Mouse (Mus musculus) v-Abl transformed pro-B cells (cell line): ENCODE results near the gene Cxcr2.

Experiments
- in situ Hi-C, 2 experiments: fragments of 400-800 bp; cut with MboI; formaldehyde crosslinking; loops; one replicate each; pipeline ENCODE4 v1.15.1; 2025; ENCODE audit not compliant: unreplicated experiment in 2 of 2

Cxcr2 gene

DNA sequence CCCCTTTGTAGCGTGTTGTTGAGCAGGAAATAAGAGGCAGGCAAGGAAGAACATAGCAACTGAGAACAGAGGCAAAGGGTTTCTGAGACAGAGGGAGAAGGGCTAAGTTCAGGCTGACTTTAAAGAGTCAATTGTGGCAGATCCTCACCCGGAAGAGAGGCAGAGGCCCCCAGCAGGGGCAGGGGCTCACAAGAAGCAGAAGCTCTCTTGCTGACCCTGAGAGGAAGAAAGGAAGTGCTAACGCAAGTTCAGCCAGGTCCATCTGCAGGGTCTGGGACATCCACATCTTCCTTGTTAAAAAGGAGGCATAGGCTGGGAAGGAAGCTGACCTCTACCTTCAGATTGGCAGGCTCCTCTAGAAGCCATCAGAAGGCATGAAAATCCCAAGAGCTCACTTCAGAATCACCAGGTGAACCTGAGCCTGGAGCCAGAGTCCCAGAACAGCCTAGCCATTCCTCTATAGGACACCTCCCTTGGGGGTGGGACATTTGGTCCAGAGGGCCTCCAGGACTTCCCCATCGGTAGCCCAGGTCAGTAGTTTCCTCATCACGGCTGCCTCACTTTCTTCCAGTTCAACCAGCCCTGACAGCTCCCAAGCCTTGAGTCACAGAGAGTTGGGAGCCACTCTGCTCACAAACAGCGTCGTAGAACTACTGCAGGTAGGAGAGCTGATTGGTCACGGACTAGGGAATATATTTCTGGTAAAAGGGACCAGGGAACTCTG is at the start of gene Cxcr2:
Gene Cxcr2 (plus strand): TSS at position 529 of the 724 bp plus-strand sequence.
- in situ Hi-C loops: no loop called here

DNA sequence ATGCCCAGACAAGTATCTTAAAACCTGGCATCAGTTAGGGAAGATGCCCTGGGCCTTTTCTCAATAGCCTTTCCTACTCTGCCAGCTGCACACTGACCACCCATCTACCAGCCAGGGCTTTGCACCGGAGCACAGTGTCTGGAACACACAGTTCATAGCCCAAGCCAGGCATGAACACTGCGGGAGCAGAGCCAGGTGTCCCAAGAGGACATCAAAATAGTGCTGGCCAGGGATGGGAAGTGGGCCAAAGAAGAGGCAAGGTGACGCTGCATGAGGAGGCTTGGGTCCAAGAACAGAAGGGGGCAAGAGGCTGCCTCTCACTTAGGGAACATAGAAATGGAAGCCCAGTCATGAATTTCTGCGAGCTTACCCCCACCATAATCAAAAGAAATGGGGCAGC is 48.1 kb upstream of the Cxcr2 start:
- in situ Hi-C loops: no loop called here

DNA sequence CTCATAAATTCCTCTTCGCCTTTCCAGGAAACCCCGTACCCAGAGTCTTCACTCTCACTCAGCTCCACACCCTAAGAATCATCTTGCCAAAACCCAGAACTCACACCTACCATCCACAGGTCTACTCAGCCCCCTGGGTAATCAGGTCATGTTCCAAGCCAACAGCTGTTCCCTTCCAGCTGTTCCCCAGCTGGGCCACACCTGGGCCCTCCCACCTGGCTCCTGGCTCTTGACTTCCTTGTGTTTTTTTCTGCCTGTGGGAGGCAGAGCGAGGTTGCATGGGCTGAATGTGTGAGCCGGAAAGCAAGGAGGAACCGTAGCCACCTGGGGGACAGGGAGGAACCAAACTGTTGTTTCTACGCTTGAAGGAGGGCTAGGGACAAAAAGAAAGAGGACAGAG is 47.6 kb upstream of the Cxcr2 start:
- in situ Hi-C loops: no loop called here

DNA sequence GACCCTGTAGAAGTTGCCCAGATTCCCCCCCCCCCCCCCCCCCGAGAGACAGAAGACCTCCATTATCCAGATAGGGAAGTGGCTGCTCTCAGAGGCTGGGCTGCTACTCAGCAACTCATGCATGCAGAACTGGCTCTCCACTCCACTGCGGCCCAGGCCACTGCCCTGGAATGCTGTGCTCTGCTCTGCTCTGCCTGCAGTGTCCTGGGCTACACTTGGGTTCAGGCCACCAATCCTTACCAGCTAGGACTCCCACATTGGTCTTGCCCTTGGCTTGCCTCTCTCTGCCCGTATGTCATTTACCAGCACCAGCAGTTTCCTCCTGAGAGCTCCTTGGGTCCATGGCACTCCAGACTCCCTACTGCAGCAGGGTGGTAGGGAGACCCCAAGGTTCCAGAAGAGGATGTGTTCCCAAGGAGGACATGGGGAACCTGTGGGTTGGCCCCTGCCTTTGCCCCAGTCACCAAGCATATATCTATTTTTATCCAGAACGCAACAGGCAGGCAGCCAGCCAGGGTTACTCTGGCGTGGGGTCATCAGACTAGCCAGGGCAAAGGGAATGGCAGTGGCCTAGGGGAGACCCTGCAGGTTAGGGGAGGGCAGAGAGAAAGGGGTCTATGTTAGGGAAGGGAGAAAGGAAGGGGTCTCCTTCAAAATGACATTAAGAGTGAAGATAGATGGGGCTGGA is 45.7 kb upstream of the Cxcr2 start:
- in situ Hi-C loops: no loop called here

DNA sequence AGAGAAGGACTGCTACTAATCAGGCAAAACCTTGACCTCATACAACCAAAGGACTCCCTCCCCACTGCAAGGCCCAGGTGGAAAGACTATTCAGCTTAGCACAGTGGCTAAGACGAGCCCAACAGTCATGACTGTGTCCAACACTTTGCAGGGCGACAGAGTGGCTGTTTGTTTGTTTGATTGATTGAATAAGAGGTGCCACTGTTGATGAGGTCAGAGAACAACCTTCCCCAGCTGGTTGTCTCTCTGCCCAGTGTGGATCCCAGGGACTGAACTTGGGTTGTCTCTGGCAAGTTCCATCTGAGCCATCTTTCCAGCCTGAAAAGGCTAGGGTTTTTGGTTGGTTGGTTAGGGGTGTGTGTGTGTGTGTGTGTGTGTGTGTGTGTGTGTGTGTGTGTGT is 44.1 kb upstream of the Cxcr2 start:
- in situ Hi-C loops: no loop called here

DNA sequence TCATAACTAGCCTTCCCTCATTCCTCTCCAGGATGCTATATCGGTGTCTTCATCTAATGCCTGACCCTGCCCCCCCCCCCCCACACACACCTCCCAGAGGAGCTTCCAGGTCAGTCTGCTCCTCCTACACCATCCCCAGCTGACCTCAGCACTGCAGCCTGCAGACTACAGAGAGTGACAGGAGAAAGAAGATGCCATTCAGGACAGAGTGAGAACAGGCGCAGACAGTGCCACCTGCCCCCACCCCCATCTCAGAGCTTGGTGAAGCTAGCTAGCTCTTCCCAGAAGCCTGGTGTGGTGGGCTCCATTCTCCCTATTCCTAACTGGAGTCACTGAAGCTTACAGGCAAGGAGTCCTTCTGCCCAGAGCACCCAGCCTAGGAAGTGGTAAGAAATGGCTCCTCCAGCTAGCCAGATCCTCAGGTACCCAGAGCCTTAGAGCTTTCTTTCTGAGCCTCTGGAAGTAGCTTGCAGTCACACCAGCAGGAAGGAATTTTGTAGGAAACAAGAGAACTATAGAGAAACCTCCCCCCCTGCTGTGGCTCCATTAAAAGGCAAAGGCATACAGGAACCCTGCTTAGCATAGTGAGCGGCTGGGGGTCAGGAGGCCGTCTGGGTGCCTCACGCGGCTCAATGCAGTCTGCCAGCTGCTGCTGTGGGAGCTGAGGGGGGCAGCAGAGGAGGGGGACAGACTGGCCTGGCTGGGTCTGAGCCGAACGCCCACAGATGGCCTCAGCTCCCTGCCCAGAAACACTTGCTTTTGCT is 42.7 kb upstream of the Cxcr2 start:
- in situ Hi-C loops: no loop called here

DNA sequence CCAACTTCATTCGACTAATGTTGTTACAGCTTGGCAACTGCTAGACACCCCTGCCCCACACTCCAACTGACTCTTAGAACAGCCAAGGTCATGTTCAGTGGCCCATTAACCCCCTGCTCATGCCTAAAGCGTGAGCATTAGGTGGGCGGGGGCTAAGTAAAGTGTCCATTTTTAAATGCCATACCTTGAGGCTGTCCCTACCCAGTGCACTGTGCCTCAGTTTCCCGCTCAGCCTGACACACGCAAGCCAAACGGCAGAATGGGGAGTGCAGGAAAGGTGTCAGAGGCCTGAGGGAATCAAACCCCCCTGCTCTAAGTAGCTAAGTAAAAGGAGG is 42.1 kb upstream of the Cxcr2 start:
- in situ Hi-C loops: no loop called here

DNA sequence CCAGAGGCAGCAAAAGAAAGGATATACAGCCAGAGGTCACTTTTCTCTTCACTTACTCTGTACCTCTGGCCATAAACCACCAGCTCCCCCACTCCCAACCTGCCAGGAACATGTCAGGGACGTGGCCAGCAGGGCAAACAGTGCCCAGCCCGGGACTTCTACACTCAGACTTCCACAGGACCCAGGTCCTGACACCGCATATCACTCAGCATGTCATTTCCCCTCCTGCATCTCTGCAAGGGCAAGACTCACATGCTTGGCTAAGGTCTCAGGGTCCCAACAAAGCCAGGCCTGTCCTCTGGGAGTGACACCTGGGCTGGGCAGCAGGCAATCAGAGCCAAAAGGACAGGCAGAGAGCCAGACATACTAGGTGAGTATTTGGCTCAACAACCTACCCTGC is 40.7 kb upstream of the Cxcr2 start:
- in situ Hi-C loops: no loop called here

DNA sequence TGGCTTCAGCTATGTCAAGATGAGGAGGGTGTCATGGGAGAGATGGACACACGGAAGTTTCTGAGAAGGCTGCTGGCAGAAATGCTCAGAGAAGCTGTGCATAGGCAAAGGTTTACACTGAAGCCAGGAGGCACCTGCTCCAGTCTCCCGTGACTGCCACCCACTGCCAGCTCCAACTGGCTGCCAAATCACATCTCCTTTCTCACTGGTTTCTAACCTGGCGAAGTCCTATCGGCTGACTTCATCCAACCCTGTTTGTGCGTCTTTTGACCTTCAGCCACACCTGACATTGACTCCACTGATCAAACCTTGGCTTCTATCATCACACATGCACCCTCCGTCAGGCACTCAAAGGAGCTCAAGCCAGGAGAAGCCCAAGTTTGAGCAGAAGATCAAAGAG is 35.9 kb upstream of the Cxcr2 start:
- in situ Hi-C loops: no loop called here

DNA sequence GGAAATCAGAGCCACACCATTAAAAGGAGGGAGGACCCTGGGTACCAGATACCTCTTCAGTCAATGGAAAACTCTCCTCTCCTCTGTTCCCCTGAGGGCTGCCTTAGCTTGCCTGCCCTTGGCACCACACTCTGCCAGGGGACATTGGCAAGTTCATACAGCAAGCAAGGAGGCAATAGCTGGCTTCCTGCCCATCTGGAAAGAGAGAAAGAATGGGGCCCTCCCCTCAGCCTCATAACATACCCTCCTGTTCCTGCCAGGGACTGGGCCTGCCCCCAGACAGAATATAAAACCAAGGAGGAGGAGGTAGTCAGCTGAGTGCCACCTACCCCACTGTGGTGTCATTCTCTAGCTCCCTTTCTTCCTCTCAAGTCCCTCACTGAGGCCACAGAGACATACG is 34.7 kb upstream of the Cxcr2 start:
- in situ Hi-C loops: no loop called here

DNA sequence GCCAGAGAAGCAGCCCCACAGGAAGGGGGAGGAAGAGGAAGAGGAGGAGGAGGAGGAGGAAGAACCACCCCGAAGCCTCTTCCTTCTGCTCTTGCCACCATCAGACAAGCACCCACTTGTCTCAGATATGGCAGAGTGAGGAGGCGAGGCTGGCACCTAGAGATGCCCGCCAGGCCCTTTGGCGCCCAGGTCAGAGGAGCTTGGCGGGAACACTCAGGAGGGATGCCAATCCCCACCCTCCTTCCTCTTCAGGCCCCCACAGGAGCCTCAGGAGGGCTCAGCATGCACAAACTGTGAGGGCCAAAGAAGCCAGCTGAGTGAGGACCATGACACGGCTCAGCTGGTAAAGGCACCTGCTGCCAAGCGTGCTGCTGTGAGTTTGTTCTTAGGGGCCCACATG is 32.7 kb upstream of the Cxcr2 start:
- in situ Hi-C loops: no loop called here

DNA sequence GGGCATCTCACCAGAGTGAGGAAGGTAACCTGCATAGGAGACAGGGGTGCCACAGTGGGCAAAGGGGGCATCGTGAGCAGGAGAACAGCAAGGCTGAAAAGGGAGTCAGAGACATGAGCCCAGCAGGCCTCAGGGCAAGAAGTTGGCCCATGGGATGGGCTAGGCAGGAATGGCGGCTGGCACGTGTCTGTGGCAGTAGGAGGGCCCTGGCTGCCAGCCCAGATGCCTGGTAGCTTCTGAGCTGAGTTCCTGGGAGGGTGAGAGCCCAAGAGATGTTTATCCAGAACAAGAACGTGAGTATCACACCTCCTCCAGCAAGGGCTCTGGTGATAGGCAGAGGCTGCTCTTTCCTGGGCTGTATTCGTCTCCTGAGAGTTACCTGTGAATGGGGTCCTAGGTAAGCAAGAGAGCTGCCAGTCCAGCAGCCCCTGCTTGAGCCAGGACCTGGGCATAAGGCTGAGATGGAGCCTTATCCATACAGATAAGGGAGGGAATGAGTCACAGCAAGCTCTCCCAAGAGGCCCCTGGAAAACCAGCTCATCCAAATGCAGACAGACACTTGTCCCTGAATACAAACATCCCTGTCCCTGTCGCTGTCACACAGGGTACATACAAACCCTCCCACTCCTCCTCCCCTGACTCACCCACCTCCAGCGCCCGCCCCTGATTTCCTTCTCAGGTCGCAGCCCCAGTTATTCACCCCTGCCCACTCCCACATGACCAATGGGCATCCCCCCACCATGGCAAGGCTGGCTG is 31.8 kb upstream of the Cxcr2 start:
- in situ Hi-C loops: no loop called here

DNA sequence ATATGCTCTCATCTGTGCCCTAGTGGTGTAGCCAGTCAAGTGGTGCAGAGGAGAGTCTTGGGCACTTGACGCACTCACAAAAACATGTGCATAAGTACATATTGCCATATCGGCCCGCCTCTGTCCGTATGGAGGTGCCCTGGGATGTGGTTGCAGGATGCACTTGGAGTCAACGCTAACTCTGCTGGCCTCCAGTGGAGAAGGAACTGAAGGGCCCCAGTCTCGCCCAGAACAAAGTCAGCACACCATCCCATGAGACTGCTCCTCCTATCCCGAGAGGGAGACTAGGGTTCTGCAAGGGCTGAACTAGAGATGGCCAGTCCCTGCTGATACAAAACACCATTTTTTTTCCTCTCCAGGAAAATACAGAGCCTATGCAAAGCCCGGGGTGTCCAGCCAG is 30.6 kb upstream of the Cxcr2 start:
- in situ Hi-C loops: no loop called here

DNA sequence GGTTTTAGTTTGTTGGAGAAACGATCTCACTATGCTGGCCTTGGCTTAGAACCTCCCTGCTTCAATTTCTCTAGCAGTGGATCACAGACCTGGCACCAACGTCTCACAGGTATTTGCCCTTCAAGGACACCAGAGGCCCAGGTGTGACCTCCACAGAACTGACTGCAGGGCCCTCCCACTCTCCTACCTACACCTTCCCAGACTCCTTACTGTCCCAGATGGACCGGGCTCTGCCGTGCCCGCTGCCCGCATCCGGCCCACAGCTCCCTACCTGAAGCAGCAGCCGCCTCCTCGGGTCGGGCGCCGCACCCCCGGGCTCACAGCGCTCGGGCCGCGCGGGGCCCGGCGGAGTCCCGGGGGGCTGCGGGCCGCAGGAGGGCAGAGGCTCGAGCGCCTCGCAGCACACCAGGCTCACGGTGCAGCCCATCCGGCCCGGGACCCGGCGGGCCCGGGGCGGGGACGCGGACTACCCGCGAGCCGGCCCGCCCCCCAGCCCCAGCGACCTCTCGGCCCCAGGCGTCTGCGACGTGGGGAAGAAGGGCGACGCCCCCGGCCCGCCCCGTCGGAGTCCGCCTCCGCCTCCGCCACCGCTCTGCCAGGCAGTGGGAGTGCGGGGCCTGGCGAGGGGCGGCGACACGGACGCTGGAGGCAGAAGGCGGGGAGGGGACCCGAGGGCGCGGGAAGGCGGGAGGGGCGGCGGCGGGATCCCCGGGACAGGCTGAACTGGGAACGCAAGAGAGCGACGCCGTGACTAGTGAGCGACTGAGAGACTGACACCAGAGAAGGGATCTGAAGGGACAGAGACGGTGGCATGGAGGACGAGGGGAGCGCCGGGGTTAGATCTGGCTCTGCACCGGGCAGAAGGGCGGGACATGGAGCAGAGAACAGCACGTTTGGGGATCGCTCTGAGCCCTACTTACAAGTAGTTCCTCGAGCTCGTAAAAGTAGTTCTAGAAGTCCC is 29.5 kb upstream of the Cxcr2 start, which contains the start of gene Tns1:
Gene Tns1 (minus strand): TSS at position 429 of the 961 bp plus-strand sequence.
- in situ Hi-C loops: no loop called here

DNA sequence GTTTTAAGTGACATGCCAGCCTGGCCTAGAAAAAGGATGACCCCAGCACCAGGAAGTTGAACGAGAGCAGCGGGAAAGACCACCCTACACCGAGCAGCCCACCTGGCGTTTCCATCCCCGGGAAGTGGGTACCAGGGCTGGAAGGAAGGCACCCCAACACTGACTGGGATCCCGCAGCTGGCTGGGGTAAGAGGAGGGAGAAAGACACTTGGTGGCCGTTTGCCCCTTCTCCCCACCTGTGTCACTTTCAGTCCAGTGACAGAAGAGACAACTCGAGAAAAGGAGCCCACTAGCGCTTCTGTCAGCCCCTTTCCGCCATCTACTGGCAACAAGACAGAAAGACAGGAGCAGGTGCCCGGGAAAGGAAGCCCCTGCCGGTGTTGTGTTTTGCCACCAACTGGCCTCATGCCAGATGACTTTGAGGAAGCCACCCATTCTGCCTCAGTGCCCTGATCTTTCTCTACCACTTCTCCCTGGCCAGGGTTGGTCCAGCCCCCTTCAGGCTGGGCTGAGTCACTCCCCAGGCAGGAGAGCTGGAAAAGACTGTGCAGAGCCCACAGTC is 28.7 kb upstream of the Cxcr2 start, which contains the start of gene Rufy4:
Gene Rufy4 (plus strand): TSS at position 551 of the 562 bp plus-strand sequence.
- in situ Hi-C loops: no loop called here

DNA sequence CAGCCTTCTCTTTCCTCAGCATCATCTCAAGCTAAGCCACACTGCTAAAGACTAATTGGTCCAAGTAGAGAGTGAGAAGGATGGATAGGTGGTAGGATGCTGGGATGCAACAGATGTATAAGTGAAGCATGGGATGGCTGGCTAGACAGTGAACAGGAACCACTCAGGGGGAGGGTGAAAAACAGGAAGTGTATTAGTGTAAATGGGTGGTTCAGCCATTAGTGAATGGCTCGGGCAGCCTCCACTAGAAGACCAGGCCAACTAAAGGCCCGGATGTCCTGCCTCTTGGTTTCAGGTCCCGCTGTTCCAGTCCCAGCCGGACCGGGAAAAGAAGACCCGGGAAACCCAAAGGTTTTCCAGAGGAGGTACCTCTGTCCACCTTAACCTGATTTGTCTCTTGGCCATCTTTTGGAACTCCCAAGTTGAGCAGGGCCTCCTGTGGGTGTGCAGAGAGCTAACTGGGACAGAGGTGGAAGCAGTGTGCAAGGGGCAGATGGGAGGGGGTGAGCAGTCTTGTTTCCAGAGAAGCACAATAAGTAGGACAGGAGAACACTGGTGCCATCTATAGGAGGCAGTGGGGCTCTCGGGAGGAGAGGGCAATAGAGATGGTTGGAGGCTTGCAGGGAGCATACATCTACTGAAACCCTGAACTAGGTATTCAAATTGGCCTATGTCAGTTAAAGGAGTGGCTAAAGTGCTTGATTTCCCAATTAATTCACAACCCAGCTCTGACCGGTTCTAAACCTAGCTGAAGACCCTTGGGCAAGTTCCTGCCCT is 22.7 kb upstream of the Cxcr2 start:
- in situ Hi-C loops: no loop called here

DNA sequence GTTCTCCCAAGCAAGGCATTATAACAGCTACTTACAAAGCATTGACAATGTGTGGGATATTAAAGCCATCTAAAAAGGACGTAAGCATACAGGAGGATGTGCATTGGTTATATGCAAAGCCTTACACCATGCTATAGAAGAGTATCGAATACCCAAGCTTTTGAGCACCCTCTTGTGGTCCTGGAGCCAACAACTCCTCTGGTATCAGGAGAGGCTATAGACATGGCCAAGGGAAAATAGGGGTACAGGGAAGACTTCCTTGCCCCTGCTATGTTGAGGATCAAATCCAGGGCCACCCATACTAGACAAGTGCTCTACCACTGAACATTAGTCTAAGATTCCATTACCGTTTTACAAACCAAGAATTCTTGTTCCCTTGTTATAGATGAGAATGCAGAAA is 21.8 kb upstream of the Cxcr2 start:
- in situ Hi-C loops: no loop called here

DNA sequence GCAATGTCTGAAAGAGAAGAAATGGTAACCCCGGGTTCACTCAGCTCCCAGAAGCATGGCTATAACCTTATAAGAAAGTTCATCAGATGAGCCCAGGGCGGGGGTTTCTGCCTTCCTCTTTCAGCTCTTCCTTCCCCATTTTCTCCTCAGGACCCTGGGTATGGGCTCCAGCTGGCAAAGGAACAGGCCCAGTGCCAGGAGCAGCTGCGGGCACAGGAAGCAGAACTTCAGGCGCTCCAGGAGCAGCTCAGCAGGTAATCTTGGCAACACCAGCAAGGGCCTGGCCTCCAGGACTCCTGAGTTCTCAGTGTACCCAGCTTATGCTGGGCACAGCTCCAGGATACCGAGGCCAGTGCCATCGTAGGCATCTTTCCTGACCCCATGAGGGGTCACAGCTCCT is 19.8 kb upstream of the Cxcr2 start:
- in situ Hi-C loops: no loop called here
